Mouse (Mus musculus): Measurements from ENCODE around the gene Zfp592.

- TF ChIP-seq CTCF (IDR thresholded peaks at IDR 0.05; ENCODE audit: low read depth) = peak; percentile 37
- no peak for TF ChIP-seq EP300 (IDR thresholded peaks at IDR 0.05; ENCODE audit: low read depth)
Measured at GRCm38 (mm10) chr7:80947445-80948350, 45.8 kb upstream of the Zfp592 start, which contains the start of gene Sec11a.
